Mouse (Mus musculus): ENCODE measurements around the gene Sdr39u1.

The Sdr39u1 gene

DNA sequence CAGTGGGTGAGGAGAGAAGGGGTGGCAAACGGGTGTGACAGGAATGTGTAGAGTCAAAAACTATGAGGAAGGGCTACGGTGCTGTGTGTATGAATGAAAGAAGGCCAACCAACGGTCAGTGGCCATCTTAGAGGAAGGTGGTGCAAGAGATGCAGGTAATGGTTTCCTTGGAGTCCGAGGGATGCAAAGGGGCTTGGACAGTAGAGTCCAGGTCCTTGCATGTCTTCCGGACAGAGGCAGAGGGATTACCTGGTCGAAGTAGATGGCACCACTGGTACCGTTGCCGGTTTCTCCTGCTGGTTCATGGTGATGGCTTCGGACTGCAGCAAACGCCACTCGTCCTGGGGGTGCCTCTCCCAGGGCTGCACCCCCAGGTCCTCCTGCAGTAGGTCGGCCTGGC is 16.4 kb downstream of the Sdr39u1 start:
- no peak for DNase-seq

GRCm38 (mm10) chr14:55883149-55883661 is 16.9 kb downstream of the Sdr39u1 start:
- no peak for DNase-seq

GRCm38 (mm10) chr14:55882171-55882641 is 17.9 kb downstream of the Sdr39u1 start:
- DNase-seq, result no peak

GRCm38 (mm10) chr14:55880982-55881381 is 19.1 kb downstream of the Sdr39u1 start:
- DNase-seq, result no peak

DNA sequence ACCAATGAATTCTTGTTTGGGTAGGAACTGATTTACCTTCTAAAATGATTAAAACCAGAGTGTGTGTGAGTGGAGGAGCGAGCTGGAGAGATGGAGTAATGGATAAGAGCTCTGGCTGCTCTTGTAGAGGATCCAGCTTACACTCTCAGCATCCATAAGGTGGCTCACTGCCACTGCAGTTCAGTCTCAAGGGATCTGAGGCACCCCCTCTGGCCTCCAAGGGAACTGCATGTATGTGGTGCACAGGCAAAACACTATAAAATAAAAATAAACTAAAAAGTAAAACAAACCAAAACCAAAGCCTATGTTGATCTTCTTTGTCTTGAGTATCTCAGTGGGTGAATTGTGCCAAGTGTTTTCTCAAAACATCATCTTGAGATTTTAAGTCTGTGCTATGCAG is 20.5 kb downstream of the Sdr39u1 start:
- DNase-seq, result peak; percentile 81

- DNase-seq, result no peak
These were observed 21.7 kb downstream of the Sdr39u1 start for GRCm38 (mm10) chr14:55878316-55878940.

DNA sequence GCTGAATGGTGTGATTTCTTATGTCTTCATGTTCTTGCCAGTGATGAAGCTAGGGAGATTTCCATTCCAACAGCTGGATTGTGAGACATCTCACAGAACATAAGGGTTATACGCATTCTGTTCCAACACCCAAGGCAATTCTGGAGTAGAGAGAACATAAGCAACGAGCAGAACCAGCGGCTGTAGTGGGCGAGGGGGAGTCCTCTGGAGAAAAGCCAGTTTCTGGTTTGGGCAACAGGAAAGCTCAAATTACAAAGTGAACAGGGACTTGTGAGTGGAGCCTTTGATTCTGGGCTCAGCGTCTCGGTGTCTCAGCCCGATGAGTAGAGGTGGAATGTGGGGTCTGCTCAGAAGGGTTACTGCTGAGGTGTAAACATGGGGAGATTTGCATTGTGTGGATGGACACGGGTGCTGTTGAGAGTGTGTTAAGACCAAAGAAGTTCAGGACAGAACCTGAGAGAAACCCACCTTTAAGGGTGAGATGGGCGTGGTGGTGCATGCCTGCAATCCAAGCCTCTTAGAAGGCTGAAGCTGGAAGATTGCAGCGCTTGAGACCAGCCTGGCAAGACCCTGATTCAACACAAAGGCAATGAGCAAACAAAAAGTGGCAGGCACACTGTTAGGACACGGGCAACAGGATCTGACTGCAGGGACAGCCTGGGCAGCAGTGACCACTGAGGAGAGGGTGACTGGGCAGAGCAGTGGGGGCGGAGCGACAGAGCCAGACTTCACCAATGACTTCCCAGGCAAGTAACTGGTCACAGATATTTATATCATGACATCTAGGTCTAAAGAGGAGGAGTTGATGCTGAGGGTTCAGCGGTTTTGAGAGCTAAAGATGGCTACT is 22.4 kb downstream of the Sdr39u1 start:
- no peak for DNase-seq

DNA sequence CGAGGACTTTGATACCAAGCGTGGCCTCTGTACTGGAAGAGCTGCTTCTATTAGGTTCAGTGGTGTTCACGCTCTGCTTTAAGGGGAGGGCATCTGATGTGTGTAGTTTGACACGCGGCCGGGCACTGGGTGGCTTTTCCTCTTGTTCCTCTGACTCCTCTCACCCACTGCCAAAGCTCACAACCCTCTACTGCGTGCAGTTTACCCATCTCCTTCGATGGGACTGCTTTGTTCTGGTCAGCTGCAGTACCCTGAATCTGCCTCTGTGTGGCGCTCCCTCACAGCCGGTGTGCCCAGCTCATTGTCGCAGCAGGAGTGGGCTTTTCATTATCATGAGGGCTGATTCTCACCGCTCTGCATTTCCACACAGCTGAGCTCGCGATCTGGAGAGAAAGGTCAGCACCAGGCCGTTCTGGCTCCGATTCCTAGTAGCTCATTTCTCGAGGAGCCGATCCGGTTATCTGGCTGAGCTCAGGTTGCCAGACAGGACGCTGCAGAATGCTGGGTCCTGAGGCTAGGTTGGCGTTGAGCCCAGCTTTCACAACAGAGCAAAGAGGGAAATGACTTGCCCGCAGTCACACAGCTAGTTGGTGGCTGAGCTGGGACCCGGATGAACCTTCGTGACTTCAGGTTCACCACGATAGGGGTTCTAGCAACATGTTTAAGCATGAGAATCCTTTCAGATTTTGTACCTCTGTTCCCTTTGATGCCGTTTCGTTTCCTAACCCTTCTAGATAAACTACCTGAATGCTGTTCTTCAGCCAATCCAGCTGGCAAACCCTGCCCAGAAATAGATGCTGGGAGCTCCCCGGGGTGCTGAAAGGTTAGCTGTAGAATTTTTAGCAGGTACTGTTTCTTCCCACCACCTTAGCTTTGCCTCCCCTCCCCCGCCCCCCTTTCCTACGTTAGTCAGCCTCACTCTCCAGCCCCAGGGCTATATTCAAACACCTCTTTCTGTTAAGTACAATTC is 26.1 kb downstream of the Sdr39u1 start:
- DNase-seq, result peak; percentile 51

DNA sequence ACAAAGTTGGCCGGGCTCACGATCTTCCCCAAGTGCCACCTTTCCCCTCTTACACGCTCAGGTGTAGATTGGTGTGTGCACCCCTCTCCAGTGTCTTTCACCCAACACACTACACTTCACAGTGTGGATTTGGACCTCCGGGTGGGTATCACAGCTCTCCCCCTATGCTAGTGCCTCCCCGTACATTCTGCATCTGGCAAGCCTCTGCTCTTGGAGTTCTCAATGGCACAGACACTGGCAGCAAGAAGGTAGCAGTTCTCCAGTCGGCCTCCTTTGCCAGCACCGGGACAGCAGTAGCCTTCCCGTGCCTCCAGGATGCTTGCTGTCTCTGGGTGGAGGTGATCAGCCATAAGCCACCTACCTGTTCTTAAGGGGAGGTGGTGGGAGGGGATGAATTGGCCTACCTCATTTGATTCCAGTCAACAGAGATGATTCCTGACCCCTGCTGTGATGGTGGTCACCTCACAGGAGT is 26.8 kb downstream of the Sdr39u1 start:
- no peak for DNase-seq

- DNase-seq, result no peak
These were observed 27.5 kb downstream of the Sdr39u1 start for GRCm38 (mm10) chr14:55872551-55872950.

DNA sequence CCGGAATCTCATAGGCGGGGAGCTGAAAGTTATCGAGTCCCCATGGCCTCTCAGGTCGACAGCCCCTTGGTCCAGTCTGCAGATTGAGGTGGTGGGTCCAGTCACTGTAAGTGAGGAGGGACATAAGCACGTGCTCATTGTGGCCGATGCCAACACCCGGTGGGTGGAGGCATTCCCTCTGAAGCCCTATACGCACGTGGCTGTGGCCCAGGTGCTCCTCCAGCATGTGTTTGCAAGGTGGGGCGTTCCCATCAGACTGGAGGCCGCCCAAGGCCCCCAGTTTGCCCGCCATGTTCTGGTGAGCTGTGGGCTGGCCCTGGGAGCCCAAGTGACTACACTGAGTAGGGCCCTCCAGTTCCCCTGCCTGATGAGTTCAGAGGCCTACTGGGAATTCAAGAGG is 28.1 kb downstream of the Sdr39u1 start:
- DNase-seq, result no peak

DNA sequence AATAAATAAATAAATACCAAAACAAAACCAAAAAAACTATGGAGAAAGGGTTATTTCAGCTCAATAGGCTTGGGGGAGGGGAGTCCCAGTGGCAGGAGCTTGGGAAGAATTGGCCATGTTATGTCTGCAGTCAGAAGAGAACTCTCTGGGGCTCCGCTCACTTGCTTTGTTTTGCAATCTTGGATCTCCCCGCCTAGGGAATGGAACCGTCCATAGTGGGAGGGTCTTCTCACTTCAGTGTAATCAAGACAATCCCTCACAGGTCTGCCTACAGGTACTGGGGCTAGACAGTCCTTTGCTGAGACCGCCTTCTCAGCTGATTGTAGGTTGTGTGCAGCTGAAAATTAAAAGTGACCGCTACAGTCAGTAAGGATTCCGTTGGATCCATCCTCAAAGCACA is 30.6 kb downstream of the Sdr39u1 start:
- DNase-seq, result no peak

DNA sequence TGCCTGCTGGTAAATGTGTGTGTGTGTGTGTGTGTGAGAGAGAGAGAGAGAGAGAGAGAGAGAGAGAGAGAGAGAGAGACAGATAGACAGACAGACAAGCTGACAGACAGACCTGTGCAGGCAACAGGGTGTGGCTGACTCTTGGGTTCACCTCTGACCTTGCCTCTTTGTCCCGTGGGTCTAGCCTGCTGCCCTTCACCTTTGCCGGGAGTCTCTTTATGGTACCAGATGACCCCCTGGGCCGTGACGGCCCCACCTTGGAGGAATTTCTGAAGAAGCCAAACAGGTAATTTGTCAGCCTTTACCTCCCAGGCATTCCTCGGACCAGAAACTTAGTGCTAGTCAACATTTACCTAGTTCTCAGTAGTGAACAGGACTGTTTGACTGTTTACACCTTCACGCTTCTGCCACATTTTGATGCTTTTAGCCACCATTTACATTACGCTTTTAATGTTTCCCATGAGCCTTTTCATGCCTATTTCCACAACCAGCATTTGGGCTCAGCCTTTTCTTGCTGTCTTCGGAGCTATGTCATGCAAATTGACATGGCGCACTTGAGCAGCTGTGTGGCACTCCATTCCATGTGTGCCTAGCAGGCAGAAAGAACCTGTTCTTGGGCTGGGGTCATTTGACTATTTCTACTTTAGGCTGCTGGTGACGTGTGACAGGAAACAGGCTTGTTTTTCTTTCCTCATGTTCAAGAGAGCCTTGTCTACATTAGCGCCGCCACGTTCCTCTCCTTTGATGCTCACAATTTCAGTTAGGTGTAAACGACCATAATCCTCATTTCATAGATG is 31.7 kb downstream of the Sdr39u1 start:
- no peak for DNase-seq

GRCm38 (mm10) chr14:55866962-55867361 is 33.1 kb downstream of the Sdr39u1 start:
- DNase-seq, result no peak

DNA sequence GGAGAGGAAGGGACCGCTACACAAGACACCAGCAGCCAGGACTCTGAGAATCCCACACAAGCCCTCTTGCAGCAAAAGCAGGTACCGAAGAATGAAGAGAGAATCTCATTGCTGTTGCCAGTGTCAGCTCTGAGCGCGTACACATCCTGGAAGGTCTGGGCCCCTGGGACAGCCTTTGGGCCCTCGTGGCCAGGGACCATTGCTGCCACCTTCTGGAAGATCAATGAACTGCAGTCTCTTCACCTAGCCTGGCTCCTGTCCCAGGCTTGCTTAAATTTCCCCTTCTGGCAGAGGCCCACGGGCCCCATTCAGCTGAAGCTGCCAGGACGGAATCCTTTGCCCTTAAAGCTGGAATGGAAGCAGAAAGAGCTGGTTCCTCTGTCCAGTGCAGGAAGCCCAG is 36.3 kb downstream of the Sdr39u1 start:
- no peak for DNase-seq

- DNase-seq, result no peak
These were observed 37.1 kb downstream of the Sdr39u1 start for GRCm38 (mm10) chr14:55862970-55863369.

DNA sequence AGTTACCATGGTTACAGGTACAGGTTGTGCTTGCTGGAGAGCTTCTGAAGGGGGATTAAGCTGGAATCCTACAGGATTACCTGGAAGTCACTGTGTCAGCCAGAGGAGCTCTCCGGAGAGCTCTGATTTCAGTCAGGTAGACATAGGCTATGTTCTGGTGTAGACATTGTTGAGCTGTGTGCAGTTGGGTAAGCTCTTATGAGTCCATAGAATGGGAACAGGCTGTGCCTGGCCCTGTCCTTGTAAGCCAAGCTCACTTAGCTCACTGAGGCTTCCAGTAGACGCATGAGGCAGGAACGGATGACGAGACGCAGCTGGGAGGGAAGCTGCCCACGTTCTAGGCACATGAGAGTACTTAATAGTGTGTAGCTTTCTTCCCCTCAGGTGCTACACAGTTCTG is 37.9 kb downstream of the Sdr39u1 start:
- DNase-seq, result no peak

DNA sequence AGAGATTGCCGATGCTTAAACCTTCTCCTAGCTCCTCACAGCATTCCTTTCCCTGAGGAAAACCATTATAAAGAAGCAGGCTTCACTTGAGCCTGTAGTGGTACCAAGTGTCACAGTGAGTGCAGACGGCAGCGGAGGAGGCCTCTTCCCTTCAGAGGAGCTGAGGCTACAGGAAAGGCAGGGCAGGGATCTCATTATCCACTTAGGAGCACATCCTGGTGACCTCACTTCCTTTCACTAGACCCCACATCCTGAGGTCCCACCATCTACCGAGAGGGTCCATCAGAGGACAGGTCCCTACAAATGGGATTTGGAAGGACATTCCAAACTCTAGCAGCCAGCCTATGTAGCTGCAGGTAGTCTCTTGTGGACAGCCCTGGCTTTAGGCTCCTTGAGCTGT is 42.5 kb downstream of the Sdr39u1 start:
- DNase-seq, result no peak

- DNase-seq, result no peak
These were observed 45.0 kb downstream of the Sdr39u1 start for GRCm38 (mm10) chr14:55855101-55855561.

GRCm38 (mm10) chr14:55854406-55855100 is 45.5 kb downstream of the Sdr39u1 start:
- no peak for DNase-seq

- DNase-seq, result no peak
These were observed 46.3 kb downstream of the Sdr39u1 start, which contains the start of gene Nynrin for GRCm38 (mm10) chr14:55853621-55854285. Gene Nynrin (plus strand): TSS chr14:55854010.

Data from layer of hippocampus, adult 9-11 months (tissue).